Mouse (Mus musculus): ENCODE data around the gene Ly6g6d. TPM values are rescaled to one million over a fixed set of nuclear protein-coding genes. Genes with fewer than 3 reads are reported as not detected.

Ly6g6d gene
- polyA plus RNA-seq, 1 experiment from 2014 or later = 0.68 TPM

DNA sequence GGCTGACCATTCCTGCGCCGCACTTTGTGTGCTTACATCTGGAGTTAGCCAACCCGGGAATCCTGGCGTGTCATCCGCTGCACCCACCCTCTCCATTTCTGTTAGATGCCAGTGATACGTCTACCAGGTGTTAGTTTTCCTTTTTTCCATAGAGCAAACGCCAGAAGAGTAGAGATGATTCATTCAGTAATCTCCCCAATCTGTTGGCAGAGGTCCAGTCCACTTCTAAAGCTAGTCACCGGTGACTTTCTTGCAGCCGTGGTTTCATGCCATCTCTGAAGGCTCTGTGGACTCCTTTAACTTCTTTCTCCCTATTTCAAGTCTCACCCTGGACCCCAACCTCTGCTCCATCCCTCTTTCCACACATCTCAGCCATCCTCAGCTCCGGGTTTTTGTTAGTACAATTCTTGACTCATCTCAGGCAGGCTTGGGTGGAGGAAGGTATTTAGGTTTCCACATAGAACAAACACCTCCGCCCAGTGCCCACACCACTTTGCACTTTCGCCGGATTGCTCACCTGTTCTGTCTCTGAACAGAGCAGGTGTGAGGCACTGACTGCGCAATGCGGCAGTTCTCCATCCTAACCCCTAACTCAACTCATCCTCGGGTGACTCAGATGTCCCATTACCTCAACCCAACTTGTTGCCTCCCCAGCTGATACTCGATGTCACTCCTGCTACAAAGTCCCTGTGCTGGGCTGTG lies 9.5 kb downstream of the Ly6g6d start:
- Histone ChIP-seq H3K27me3 (peaks cover 60% of the 10 kb centered on the region), H3K27ac (no peak overlapping the region), H3K9me3 (no peaks in the 10 kb centered on the region), H3K4me3 (replicated peaks) (no peak overlapping the region), H3K4me2 (no peak overlapping the region), H3K36me3 (peaks cover 4% of the 10 kb centered on the region; the same call in 1 of the 2 replicates), H3K4me1 (replicated peaks) (peaks cover 15% of the 10 kb centered on the region), H3K9ac (replicated peaks) (no peak overlapping the region)
- ATAC-seq (ENCODE audit: insufficient number of reproducible peaks, insufficient read depth, low FRiP score, low TSS enrichment, low read depth) = no peak
- WGBS = 84% methylated on average over 17 of the region's 17 CpGs

DNA sequence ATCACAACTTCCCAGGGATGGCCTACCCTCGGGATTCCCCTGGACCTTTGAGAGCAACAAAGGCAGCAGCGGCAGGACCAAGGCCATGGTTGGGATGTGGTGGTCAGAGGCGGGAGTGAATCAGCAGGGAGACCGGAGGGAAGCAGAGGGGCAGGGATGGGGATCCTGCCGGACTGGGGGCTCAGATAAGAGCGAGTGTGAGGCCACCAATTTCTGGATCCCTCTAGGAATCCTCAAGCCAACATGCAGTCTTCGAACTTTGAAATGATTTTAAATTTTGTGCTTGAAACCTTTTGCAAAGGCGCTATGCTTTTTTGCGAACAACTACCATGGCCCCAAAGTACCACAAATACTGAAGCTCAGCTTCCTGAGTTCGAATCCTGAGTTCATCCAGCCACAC lies 11.8 kb downstream of the Ly6g6d start, which contains the start of gene Mpig6b:
TSS of gene Mpig6b (minus strand) at position 101 of the 400 bp plus-strand sequence.
- Histone ChIP-seq H3K36me3 (peaks cover 26% of the 10 kb centered on the region), H3K4me1 (replicated peaks) (peaks cover 19% of the 10 kb centered on the region), H3K9me3 (no peaks in the 10 kb centered on the region), H3K27me3 (peaks cover 64% of the 10 kb centered on the region), H3K27ac (peak within 1 kb of the TSS; percentile 47; the same call in 1 of the 2 replicates), H3K4me2 (peak within 1 kb of the TSS; percentile 66), H3K9ac (replicated peaks) (peak within 1 kb of the TSS; percentile 47), H3K4me3 (replicated peaks) (peak within 1 kb of the TSS; percentile 38)
- WGBS = 44% methylated on average over 10 of the region's 10 CpGs
- ATAC-seq (ENCODE audit: insufficient number of reproducible peaks, insufficient read depth, low FRiP score, low TSS enrichment, low read depth) = no peak

GRCm38 (mm10) chr17:35064951-35065947 lies 12.6 kb downstream of the Ly6g6d start, which contains the start of gene Ly6g6c:
Ly6g6c (plus strand) TSS chr17:35065388.
- peak; percentile 21; the same call in 1 of the 2 replicates for ATAC-seq (ENCODE audit: insufficient number of reproducible peaks, insufficient read depth, low FRiP score, low TSS enrichment, low read depth)
- peaks cover 28% of the 10 kb centered on the region for H3K4me1 ChIP-seq (replicated peaks)
- H3K27me3 ChIP-seq = peaks cover 64% of the 10 kb centered on the region

DNA sequence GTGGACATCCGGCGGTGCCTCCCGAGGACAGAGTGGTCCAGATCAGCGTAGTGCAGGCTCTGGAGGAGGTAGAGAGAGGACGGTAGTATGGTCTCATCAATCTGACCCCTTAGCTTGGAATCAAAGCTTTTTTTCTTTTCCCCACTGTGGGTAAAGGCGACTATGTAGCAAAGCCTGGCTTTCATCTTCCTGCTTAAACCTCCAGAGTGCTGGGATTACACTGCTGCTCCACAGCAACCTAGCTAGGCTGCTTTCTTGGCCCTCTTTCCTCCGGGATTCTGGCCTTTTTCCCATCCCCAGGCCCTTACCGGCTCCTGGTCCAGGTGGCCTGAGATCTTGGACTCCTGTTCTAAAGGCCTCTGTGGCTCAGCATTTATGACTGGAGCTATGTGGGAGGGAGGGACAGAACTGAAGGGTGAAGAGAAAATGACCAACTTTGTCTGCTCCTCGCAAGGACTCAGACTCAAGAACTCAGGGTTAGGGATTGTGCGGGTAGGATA lies 13.4 kb downstream of the Ly6g6d start:
- Histone ChIP-seq H3K9ac (replicated peaks) (no peak overlapping the region), H3K27ac (no peak overlapping the region; the same call in 1 of the 2 replicates), H3K9me3 (no peaks in the 10 kb centered on the region), H3K4me1 (replicated peaks) (peaks cover 32% of the 10 kb centered on the region), H3K4me2 (peak overlapping the region; percentile 66), H3K36me3 (peaks cover 36% of the 10 kb centered on the region), H3K4me3 (replicated peaks) (peak overlapping the region; percentile 38), H3K27me3 (peaks cover 64% of the 10 kb centered on the region)
- WGBS = 29% methylated on average over 10 of the region's 10 CpGs
- no peak for ATAC-seq (ENCODE audit: insufficient number of reproducible peaks, insufficient read depth, low FRiP score, low TSS enrichment, low read depth)

More at GRCm38 (mm10) chr17:35064951-35065947, 12.6 kb downstream of the Ly6g6d start, which contains the start of gene Ly6g6c:
- Histone ChIP-seq H3K27ac (peak within 1 kb of the TSS; percentile 47), H3K9me3 (no peaks in the 10 kb centered on the region), H3K4me3 (replicated peaks) (peak within 1 kb of the TSS; percentile 38), H3K4me2 (peak within 1 kb of the TSS; percentile 66), H3K36me3 (peaks cover 34% of the 10 kb centered on the region), H3K9ac (replicated peaks) (peak within 1 kb of the TSS; percentile 47)
- WGBS = 2% methylated on average over 48 of the region's 48 CpGs

DNA sequence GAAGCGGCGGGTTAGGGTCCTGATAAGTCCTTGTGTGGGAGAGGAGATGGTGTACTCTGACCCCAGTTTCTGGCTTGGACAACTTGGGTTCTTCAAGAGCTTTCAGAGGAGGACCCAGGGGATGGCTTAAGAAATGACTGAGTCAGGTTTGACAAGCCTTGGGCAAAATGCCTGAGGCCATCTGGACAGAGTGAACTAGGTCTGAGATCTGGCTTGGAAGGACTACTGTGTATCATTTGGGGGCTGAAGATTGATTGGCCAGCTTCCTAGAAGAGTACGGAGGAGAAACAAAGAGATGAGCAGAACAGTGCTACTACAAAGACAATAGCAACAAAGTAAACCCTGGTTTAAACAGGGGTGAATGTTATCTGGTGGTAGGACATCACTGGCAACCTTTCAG lies 14.4 kb downstream of the Ly6g6d start:
- no peak overlapping the region for H3K27ac ChIP-seq

GRCm38 (mm10) chr17:35061299-35061698 lies 16.6 kb downstream of the Ly6g6d start:
- WGBS = 84% methylated on average over 8 of the region's 8 CpGs

More for the DNA sequence above, 14.4 kb downstream of the Ly6g6d start:
- WGBS = 93% methylated on average over 3 of the region's 3 CpGs
- no peak overlapping the region for H3K9ac ChIP-seq (replicated peaks)
- peaks cover 35% of the 10 kb centered on the region for H3K4me1 ChIP-seq (replicated peaks)
- H3K4me2 ChIP-seq = no peak overlapping the region
- peaks cover 36% of the 10 kb centered on the region for H3K36me3 ChIP-seq
- H3K27me3 ChIP-seq = peaks cover 55% of the 10 kb centered on the region
- H3K4me3 ChIP-seq (replicated peaks) = no peak overlapping the region
- no peak for ATAC-seq (ENCODE audit: insufficient number of reproducible peaks, insufficient read depth, low FRiP score, low TSS enrichment, low read depth)
- no peaks in the 10 kb centered on the region for H3K9me3 ChIP-seq

DNA sequence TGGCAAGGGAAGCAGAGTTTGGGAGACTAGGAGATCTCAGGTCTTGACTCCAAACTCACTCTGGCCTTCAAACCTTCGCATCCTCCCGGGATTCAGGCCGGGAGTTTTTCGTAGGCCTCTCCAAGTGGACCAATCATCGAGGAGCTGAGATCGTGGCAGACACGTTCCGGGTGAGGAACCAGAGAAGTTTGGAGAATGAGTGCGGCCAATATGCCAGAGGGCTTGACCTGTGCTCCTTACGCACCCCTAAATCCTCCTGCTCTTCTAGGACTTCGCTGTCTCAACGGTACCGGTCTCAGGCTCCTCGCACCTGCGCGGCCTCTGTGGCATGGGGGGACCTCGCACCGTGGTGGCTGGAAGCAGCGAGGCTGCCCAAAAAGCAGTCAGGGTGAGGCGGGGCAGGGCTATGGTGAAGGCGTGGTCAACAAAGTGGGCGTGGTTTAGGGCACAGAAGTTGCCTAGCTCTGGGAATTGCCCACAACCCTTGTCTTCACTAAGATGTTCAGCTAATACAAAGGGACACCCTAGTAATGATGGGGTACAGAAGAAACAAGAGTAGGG lies 17.0 kb downstream of the Ly6g6d start:
- H3K9ac ChIP-seq (replicated peaks) = peak overlapping the region; percentile 88
- H3K36me3 ChIP-seq = peaks cover 61% of the 10 kb centered on the region
- no peak overlapping the region for H3K27ac ChIP-seq
- H3K9me3 ChIP-seq = no peaks in the 10 kb centered on the region
- 59% methylated on average over 22 of the region's 22 CpGs for WGBS
- H3K27me3 ChIP-seq = peaks cover 28% of the 10 kb centered on the region
- H3K4me2 ChIP-seq = peak overlapping the region; percentile 91
- no peak for ATAC-seq (ENCODE audit: insufficient number of reproducible peaks, insufficient read depth, low FRiP score, low TSS enrichment, low read depth)
- peaks cover 39% of the 10 kb centered on the region for H3K4me1 ChIP-seq (replicated peaks)
- peak overlapping the region; percentile 83 for H3K4me3 ChIP-seq (replicated peaks)

More at GRCm38 (mm10) chr17:35061299-35061698, 16.6 kb downstream of the Ly6g6d start:
- Histone ChIP-seq H3K4me3 (replicated peaks) (0 out of 2 replicates have a peak overlapping the region, but pooled peaks have one; percentile 83), H3K27me3 (peaks cover 33% of the 10 kb centered on the region), H3K27ac (no peak overlapping the region), H3K9me3 (no peaks in the 10 kb centered on the region), H3K9ac (replicated peaks) (no peak overlapping the region), H3K4me1 (replicated peaks) (peaks cover 39% of the 10 kb centered on the region), H3K36me3 (peaks cover 56% of the 10 kb centered on the region), H3K4me2 (no peak overlapping the region)
- no peak for ATAC-seq (ENCODE audit: insufficient number of reproducible peaks, insufficient read depth, low FRiP score, low TSS enrichment, low read depth)

DNA sequence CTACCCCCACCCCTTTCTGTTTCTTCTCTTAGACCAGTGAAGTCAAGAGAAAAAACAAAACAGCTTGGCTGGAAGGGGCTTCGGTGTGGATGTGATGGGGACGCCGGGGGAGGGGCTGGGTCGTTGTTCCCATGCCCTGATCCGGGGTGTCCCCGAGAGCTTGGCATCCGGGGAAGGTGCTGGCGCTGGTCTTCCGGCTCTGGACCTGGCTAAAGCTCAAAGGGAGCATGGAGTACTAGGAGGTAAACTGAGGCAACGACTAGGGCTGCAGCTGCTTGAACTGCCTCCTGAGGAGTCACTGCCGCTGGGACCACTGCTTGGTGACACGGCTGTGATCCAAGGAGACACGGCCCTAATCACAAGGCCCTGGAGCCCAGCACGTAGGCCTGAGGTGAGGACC lies 17.8 kb downstream of the Ly6g6d start:
- Histone ChIP-seq H3K27ac (no peak overlapping the region), H3K4me3 (replicated peaks) (peak overlapping the region; percentile 83), H3K36me3 (peaks cover 68% of the 10 kb centered on the region)

DNA sequence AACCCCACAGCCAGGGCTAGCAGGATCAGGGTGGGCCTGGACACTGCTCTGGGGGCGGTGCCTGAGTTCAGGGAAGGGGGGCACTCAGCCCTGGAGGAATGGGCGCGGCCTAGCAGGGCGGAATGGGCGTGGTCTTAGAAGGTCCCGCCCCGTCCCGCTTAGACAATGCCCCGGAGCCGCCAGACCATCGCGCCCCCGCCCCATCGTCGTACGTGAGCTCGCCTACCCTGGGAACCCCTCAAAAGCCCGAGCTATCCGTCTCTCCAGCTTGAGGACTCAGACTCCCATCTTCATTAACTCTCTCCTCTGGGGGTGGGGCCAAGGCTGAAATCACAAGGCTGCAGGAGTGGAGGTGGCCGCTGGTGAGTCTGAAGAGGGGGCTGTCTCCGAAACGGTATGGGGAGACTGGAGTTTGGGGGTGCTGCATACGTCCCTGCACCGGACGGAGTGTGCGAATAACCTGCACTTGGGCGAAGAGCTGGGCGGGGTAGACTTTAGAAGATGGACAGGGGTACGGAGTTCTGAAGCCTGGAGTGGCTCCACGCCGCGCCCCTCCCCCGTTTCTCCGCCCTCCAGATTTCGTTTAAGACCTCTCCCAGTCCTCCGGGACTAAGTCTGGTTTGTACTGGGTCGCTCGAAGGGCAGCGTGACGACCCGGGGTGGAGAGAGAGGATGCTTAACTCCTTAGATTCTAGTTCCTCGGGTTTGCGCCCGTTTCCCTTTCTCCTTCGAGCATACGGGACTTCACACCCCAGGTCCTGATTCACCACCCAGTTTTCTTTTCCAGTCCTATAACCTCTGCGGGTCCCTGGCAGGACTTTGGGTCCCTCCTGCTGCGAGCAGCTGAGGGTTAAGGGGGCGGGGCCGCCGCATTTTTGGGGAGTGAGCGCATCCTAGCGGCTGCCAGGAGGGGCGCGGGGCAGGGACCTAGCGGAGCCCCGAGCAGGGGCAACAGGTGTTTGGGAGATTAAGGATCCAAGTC lies 18.7 kb downstream of the Ly6g6d start, which contains the start of gene Ddah2:
TSS of gene Ddah2 (plus strand) at position 125 of the 982 bp plus-strand sequence.
- Histone ChIP-seq H3K36me3 (peaks cover 75% of the 10 kb centered on the region), H3K27me3 (peaks cover 13% of the 10 kb centered on the region), H3K4me3 (replicated peaks) (peak within 1 kb of the TSS; percentile 83), H3K4me2 (peak within 1 kb of the TSS; percentile 91), H3K4me1 (replicated peaks) (peaks cover 24% of the 10 kb centered on the region), H3K9ac (replicated peaks) (peak within 1 kb of the TSS; percentile 88), H3K9me3 (no peaks in the 10 kb centered on the region), H3K27ac (peak within 1 kb of the TSS; percentile 96)
- WGBS = under 1% methylated on average over 57 of the region's 57 CpGs
- ATAC-seq (ENCODE audit: insufficient number of reproducible peaks, insufficient read depth, low FRiP score, low TSS enrichment, low read depth) = peak; percentile 82

More for the DNA sequence above, 17.8 kb downstream of the Ly6g6d start:
- peaks cover 31% of the 10 kb centered on the region for H3K4me1 ChIP-seq (replicated peaks)
- peaks cover 21% of the 10 kb centered on the region for H3K27me3 ChIP-seq
- WGBS = 26% methylated on average over 14 of the region's 14 CpGs
- H3K9ac ChIP-seq (replicated peaks) = peak overlapping the region; percentile 88
- H3K9me3 ChIP-seq = no peaks in the 10 kb centered on the region
- ATAC-seq (ENCODE audit: insufficient number of reproducible peaks, insufficient read depth, low FRiP score, low TSS enrichment, low read depth) = no peak
- H3K4me2 ChIP-seq = peak overlapping the region; percentile 91

All from limb, embryonic 12.5 days (tissue).